Mouse (Mus musculus): ENCODE results near the gene Gm7030.
"Not testable (repeated sequence)": the region's sequence is repeated elsewhere in the genome, so short reads cannot be mapped to it uniquely, and the experiment has no call there.

Gm7030 gene

GRCm38 (mm10) chr17:36128968-36129817 is at the start of gene Gm7030:
Gm7030 (minus strand) TSS chr17:36129425.
- in situ Hi-C loops (cut with MboI; ENCODE audit: low pct_unique_long_range_greater_than_20kb in 1 of 2, low sequenced_read_pairs in 2 of 2, unreplicated experiment in 1 of 2): not testable (repeated sequence)

GRCm38 (mm10) chr17:36178938-36179337 is 49.7 kb upstream of the Gm7030 start:
- in situ Hi-C loops (cut with MboI; ENCODE audit: low pct_unique_long_range_greater_than_20kb in 1 of 2, low sequenced_read_pairs in 2 of 2, unreplicated experiment in 1 of 2): not testable (repeated sequence)

DNA sequence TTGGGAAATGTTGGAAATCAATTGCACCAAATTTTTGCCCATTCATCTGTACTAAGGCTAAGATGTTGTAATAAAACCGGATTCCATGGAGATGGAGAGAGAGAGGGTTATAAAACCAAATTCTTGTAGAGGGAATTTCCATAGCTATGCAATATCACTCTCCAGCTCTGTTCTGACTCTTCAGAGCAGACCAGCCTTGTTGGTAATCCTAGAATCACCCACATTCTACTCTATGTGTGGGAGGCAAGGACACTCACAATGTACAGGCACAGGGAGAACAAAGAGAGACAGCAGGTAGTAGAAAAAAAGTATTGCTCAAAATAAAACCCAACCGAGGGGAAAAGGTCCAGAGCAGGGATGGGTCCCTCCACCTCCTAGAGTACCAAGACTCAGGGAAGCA is 46.9 kb upstream of the Gm7030 start:
- in situ Hi-C loops (cut with MboI; ENCODE audit: low pct_unique_long_range_greater_than_20kb in 1 of 2, low sequenced_read_pairs in 2 of 2, unreplicated experiment in 1 of 2): not testable (repeated sequence)

DNA sequence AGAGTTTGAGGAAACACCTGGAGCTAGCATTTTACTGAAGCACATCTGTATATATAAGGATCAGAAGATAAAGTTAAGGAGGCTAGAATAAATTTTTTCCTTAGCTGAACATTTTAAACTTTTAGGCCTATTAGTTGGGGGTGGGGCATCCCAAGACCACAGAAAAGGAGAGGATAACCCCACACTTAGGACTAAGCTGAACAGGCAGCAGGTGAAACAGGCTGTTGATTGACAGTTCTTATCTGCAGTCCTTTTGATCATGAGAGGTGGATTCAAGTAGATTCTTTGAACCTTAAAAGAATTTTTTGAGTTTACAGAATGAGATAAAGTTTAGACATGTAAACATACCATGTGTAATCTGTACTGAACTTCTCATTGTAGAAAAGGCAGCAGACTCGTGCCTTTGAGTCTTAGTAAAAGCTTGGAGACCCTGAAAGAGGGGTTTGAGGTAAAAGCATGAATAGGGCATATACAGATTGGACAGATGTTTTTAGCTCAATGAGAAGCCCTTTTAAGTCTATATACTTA is 41.1 kb upstream of the Gm7030 start:
- in situ Hi-C loops (cut with MboI; ENCODE audit: low pct_unique_long_range_greater_than_20kb in 1 of 2, low sequenced_read_pairs in 2 of 2, unreplicated experiment in 1 of 2): no loop called here

DNA sequence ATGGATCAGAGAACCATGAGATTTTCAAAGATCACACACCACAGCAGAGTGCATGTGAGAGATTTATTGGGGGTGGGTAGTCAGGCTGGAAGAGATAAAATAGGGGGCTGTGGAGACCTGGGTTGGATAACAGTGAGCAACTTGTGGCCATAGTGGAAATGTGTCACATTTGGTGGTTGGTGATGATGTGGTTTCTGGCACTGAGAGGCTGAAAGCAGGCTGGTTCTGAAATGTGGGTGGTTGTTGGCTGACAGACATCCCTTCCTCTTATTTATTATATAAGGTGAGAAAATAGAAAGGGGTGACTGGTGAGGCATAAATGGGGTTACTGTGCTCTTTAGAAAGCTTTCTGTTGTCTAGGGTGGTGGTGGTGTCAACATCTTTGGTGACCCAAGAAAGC is 40.5 kb upstream of the Gm7030 start:
- in situ Hi-C loops (cut with MboI; ENCODE audit: low pct_unique_long_range_greater_than_20kb in 1 of 2, low sequenced_read_pairs in 2 of 2, unreplicated experiment in 1 of 2): no loop called here

- in situ Hi-C loops (cut with MboI; ENCODE audit: low pct_unique_long_range_greater_than_20kb in 1 of 2, low sequenced_read_pairs in 2 of 2, unreplicated experiment in 1 of 2): not testable (repeated sequence)
These were observed 39.9 kb upstream of the Gm7030 start for GRCm38 (mm10) chr17:36169094-36169493.

DNA sequence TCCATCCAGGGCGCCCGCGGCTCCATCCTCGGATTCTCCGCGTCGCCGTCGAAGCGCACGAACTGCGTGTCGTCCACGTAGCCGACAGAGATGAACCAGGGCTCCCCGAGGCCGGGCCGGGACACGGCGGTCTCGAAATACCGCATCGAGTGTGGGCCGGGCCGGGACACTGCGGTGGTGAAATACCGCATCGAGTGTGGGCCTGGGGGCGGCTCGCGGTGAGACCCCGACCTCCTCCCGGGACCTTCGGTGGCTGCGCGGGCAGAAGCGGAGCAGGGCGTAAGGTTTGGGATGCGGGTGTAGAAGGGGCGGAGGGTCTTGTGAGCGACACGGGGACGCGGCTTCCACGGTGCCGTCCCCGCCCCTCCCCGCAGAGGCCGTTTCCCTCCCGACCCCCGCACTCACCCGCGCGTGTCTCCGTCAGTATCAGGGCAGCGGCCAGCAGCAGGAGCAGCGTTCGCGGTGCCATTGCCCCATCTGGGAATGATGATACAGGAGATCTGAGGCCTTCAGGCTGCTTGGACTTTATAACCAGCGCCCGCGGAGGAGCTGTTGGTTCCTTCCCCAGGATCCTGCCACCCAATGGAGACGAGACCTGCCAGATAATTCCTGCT is 38.9 kb upstream of the Gm7030 start, which contains the start of gene Gm8909:
TSS of gene Gm8909 (minus strand) at position 499 of the 614 bp plus-strand sequence.
- in situ Hi-C loops (cut with MboI; ENCODE audit: low pct_unique_long_range_greater_than_20kb in 1 of 2, low sequenced_read_pairs in 2 of 2, unreplicated experiment in 1 of 2): no loop called here

DNA sequence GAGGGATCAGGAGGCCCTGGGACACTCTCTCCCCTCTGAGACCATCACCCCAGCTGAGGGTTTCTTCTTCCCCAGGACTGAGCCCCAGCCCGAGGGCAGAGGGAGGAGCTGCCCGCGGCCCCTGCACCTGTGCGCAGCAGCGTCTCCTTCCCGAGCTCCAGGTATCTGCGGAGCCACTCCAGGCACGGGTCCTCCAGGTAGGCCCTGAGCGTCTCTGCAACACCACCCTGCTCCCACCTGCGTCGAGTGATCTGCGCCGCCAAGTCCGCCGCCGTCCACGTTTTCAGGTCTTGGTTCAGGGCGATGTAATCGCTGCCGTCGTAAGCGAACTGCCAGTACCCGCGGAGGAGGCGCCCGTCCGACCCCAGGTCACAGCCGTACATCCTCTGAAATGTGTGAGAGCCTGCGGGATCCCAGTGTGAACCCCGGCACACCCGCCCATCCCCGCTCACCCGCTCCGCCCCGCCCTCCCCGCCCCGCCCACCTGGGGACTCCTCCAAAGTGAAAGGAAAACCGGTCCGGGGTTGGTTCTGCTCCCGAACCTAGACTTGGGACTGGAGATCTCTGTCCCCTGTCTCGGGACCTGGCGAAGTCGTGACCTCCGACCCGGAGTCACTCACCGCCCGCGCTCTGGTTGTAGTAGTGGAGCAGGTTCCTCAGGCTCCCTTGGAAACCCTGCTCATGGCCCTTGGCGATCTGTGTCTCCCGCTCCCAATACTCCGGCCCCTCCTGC is 38.2 kb upstream of the Gm7030 start:
- in situ Hi-C loops (cut with MboI; ENCODE audit: low pct_unique_long_range_greater_than_20kb in 1 of 2, low sequenced_read_pairs in 2 of 2, unreplicated experiment in 1 of 2): no loop called here

DNA sequence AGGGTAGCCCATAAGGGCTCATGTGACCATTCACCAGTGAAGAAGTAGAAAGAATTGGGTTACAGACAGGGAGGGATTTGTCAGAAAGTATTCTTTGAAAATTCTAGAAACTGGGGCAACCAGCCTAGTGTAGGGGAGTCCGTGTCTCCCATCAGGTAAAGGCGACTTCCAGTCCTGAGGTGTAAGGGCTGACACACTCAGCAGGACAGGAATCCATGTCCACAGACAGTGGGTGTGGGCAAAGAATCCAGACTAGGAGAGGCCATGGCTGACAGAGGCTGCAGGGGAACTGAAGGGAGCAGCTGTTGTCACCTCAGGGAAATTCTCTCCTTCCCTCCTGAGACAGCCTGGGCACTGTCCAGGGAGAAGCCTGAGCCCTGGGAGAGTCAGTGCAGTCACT is 37.7 kb upstream of the Gm7030 start:
- in situ Hi-C loops (cut with MboI; ENCODE audit: low pct_unique_long_range_greater_than_20kb in 1 of 2, low sequenced_read_pairs in 2 of 2, unreplicated experiment in 1 of 2): not testable (repeated sequence)

- in situ Hi-C loops (cut with MboI; ENCODE audit: low pct_unique_long_range_greater_than_20kb in 1 of 2, low sequenced_read_pairs in 2 of 2, unreplicated experiment in 1 of 2): no loop called here
These were observed 32.2 kb upstream of the Gm7030 start for GRCm38 (mm10) chr17:36161129-36162051.

GRCm38 (mm10) chr17:36158264-36158663 is 29.0 kb upstream of the Gm7030 start:
- in situ Hi-C loops (cut with MboI; ENCODE audit: low pct_unique_long_range_greater_than_20kb in 1 of 2, low sequenced_read_pairs in 2 of 2, unreplicated experiment in 1 of 2): not testable (repeated sequence)

GRCm38 (mm10) chr17:36157782-36158181 is 28.6 kb upstream of the Gm7030 start:
- in situ Hi-C loops (cut with MboI; ENCODE audit: low pct_unique_long_range_greater_than_20kb in 1 of 2, low sequenced_read_pairs in 2 of 2, unreplicated experiment in 1 of 2): not testable (repeated sequence)

GRCm38 (mm10) chr17:36154271-36155149 is 25.3 kb upstream of the Gm7030 start:
- in situ Hi-C loops (cut with MboI; ENCODE audit: low pct_unique_long_range_greater_than_20kb in 1 of 2, low sequenced_read_pairs in 2 of 2, unreplicated experiment in 1 of 2): no loop called here

GRCm38 (mm10) chr17:36151200-36151599 is 22.0 kb upstream of the Gm7030 start:
- in situ Hi-C loops (cut with MboI; ENCODE audit: low pct_unique_long_range_greater_than_20kb in 1 of 2, low sequenced_read_pairs in 2 of 2, unreplicated experiment in 1 of 2): not testable (repeated sequence)

DNA sequence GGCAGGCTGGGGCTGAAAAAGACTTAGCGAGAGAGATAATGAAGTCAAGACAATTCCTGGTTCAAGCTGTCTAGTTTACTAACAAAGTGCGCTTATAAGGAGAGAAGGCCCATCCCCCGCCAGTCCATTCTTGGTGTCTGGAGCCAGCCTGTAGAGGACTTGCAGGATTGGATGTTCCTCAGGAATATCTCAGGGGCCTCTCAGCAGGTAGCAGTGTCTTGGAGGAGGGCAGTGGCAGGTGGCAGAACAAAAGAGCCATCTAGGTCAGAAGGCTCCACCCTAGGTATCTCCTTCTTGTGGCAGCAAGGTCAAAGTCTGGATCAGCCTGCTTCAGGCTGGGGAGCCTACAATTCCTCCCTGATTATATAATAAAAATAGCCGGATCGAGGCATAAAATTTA is 19.2 kb upstream of the Gm7030 start:
- in situ Hi-C loops (cut with MboI; ENCODE audit: low pct_unique_long_range_greater_than_20kb in 1 of 2, low sequenced_read_pairs in 2 of 2, unreplicated experiment in 1 of 2): not testable (repeated sequence)

- in situ Hi-C loops (cut with MboI; ENCODE audit: low pct_unique_long_range_greater_than_20kb in 1 of 2, low sequenced_read_pairs in 2 of 2, unreplicated experiment in 1 of 2): not testable (repeated sequence)
These were observed 17.7 kb upstream of the Gm7030 start for GRCm38 (mm10) chr17:36146937-36147336.

- in situ Hi-C loops (cut with MboI; ENCODE audit: low pct_unique_long_range_greater_than_20kb in 1 of 2, low sequenced_read_pairs in 2 of 2, unreplicated experiment in 1 of 2): not testable (repeated sequence)
These were observed 16.6 kb upstream of the Gm7030 start for GRCm38 (mm10) chr17:36145861-36146156.
